Comparison of ENCODE assay signal across 19 mouse cellular contexts in the genomic region with DNA sequence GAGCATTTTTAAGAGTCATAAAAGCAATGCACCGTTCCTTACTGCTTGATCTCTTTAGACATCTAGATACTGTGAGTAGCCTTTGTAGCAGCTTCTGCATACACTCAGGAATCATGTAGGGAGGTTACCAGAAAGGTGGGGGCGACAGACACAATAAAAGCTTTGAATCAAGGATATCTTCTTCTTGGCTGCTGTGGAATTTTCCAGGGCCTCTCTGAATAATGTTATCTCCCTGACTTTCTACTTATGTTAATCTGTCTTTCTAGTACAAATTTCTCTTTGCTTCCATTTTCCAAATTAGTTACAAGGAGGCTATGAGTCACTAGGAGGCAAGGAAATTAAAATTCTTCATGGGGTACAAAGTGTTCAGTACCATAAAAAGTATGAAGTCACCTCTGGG.
DNase-seq lines count a peak whose midpoint lies in the region; TF ChIP-seq lines count a peak whose summit lies in the region.
"Had no signal": no experiment of that assay in that cellular context is flagged by ENCODE, and none has a peak within 500 bp of the region (broad histone marks: within the 10 kb centered on the region; RNA-seq: fewer than 3 reads in every experiment).

No protein-coding gene starts in this region.

- H3K27ac ChIP-seq in left cerebral cortex, adult 2 months, result peak overlapping the region; percentile 87
- H3K27ac ChIP-seq in olfactory bulb, adult 2 months (ENCODE audit: insufficient read depth, low read depth, low read length), result peak overlapping the region; percentile 64; the same call in 1 of the 2 replicates
- no peak overlapping the region for H3K27ac ChIP-seq in thymus, adult 2 months (ENCODE audit: control insufficient read depth, insufficient read depth, low read length)
- H3K27ac ChIP-seq: embryonic facial prominence, embryonic 13.5 days; forebrain, embryonic 13.5 days; heart, adult 2 months; heart, embryonic 15.5 days; hindbrain, embryonic 13.5 days; hindbrain, postnatal 0 days had no signal

- H3K27me3 ChIP-seq in thymus, adult 2 months (ENCODE audit: control insufficient read depth, insufficient read depth, low read length), result no peaks in the 10 kb centered on the region
- H3K27me3 ChIP-seq: embryonic facial prominence, embryonic 13.5 days; forebrain, embryonic 13.5 days; heart, embryonic 15.5 days; hindbrain, embryonic 13.5 days had no signal

- TF ChIP-seq CTCF in left cerebral cortex, adult 2 months (IDR thresholded peaks at IDR 0.05), result no peak
- TF ChIP-seq CTCF in olfactory bulb, adult 2 months (IDR thresholded peaks at IDR 0.05; ENCODE audit: insufficient read depth, low read depth, low read length), result no peak
- TF ChIP-seq CTCF in thymus, adult 2 months (IDR thresholded peaks at IDR 0.05; ENCODE audit: borderline replicate concordance, control insufficient read depth, extremely low read depth, insufficient read depth, low read length, poor library complexity), result no peak

- no peak for TF ChIP-seq POLR2A in olfactory bulb, adult 2 months (IDR thresholded peaks at IDR 0.05; ENCODE audit: insufficient read depth, low read depth, low read length)
- TF ChIP-seq POLR2A in thymus, adult 2 months (IDR thresholded peaks at IDR 0.05; ENCODE audit: control insufficient read depth, extremely low read depth, insufficient read depth, low read length, poor library complexity), result no peak

- WGBS in olfactory bulb, adult 2 months, result 56% methylated on average over 2 of the region's 2 CpGs
- 90% methylated on average over 2 of the region's 2 CpGs for WGBS in thymus, adult 2 months

- peak; percentile 42 to 63 for DNase-seq in frontal cortex, adult 2 months (ENCODE audit: extremely low spot score in 1 of 2, low spot score in 1 of 2)
- no peak for DNase-seq in frontal cortex, postnatal 10 days (ENCODE audit: low spot score in 2 of 2)
- peak in 1 of 2 experiments; percentile 18 for DNase-seq in left cerebral cortex, adult 2 months (ENCODE audit: extremely low spot score in 1 of 2, low spot score in 2 of 2)
- DNase-seq in left cerebral cortex, adult 11 months (ENCODE audit: low spot score), result no peak
- peak; percentile 81 for DNase-seq in brain, adult 2 months (ENCODE audit: low read depth, low spot score)
- DNase-seq in thymus, adult 2 months, result no peak
- DNase-seq: adrenal gland, postnatal 10 days; cerebellum, adult 11-12 months; cerebellum, adult 9-10 months; cerebellum, postnatal 25 days; gastrocnemius, postnatal 14 days; heart, adult 2 months; heart, postnatal 14 days had no signal

- H3K36me3 ChIP-seq in thymus, adult 2 months (ENCODE audit: control insufficient read depth, insufficient read depth, low read length), result no peaks in the 10 kb centered on the region
- H3K36me3 ChIP-seq: embryonic facial prominence, embryonic 13.5 days; heart, embryonic 15.5 days; hindbrain, embryonic 13.5 days had no signal

- intact Hi-C loops in left cerebral cortex, adult 2 months (cut with DNase I), result loop anchor here (5.0 kb wide), 1 partner anchor 95 kb away; no protein-coding TSS in a partner anchor

- peaks cover 7% of the 10 kb centered on the region; the same call in 1 of the 2 replicates for H3K4me1 ChIP-seq in olfactory bulb, adult 2 months (ENCODE audit: control insufficient read depth, insufficient read depth, low read length)
- no peaks in the 10 kb centered on the region for H3K4me1 ChIP-seq in thymus, adult 2 months (replicated peaks; ENCODE audit: control insufficient read depth, insufficient read depth, low read length)
- H3K4me1 ChIP-seq: forebrain, embryonic 13.5 days; heart, embryonic 15.5 days had no signal

- no peak overlapping the region for H3K4me3 ChIP-seq in left cerebral cortex, adult 2 months
- H3K4me3 ChIP-seq in olfactory bulb, adult 2 months (ENCODE audit: insufficient read depth, low read depth, low read length), result no peak overlapping the region
- H3K4me3 ChIP-seq in thymus, adult 2 months (ENCODE audit: control insufficient read depth, insufficient read depth, low read length), result no peak overlapping the region
- H3K4me3 ChIP-seq: embryonic facial prominence, embryonic 13.5 days; forebrain, embryonic 13.5 days; heart, adult 2 months; heart, embryonic 15.5 days; hindbrain, embryonic 13.5 days had no signal

Comparison
In these comparisons a context has a peak if more than half of its experiments do, and no peak if none do; other contexts are left out.
1. DNase-seq: peak in frontal cortex, adult 2 months (2 of 2) and brain, adult 2 months (single experiment); none in frontal cortex, postnatal 10 days (0 of 2), left cerebral cortex, adult 11 months (single experiment) and thymus, adult 2 months (single experiment).